Mouse (Mus musculus) heart, embryonic 10.5 days (tissue): ENCODE measurements around the gene Lrrtm3. TPM values are rescaled to one million over a fixed set of nuclear protein-coding genes. Genes with fewer than 3 reads are reported as not detected.
A peak's percentile ranks its signal among the peaks of the same experiment; 100 is the strongest.

Experiments
- DNase-seq: peaks from one replicate; pipeline ENCODE4 v3.0.0-alpha.2; 2017; ENCODE audit warnings: low spot score
- H3K27ac ChIP-seq: fragments of 300-500 bp; sonication (generic); 2 replicates; pipeline ENCODE4 v1.5.1; 2016; ENCODE audit warnings: mild to moderate bottlenecking
- H3K27me3 ChIP-seq: fragments of 300-500 bp; sonication (generic); 2 replicates; pipeline ENCODE4 v1.6.1; 2016; ENCODE audit warnings: mild to moderate bottlenecking; ENCODE audit not compliant: poor library complexity, insufficient read depth, severe bottlenecking
- H3K36me3 ChIP-seq: fragments of 300-500 bp; sonication (generic); 2 replicates; pipeline ENCODE4 v1.6.1; 2016; ENCODE audit warnings: mild to moderate bottlenecking, moderate library complexity
- H3K4me1 ChIP-seq: fragments of 300-500 bp; sonication (generic); 2 replicates; pipeline ENCODE4 v1.6.1; 2016; ENCODE audit warnings: mild to moderate bottlenecking
- H3K4me3 ChIP-seq: fragments of 300-500 bp; sonication (generic); 2 replicates; pipeline ENCODE4 v1.5.1; 2016; ENCODE audit warnings: mild to moderate bottlenecking, moderate library complexity
- H3K9me3 ChIP-seq: fragments of 300-500 bp; sonication (generic); 2 replicates; pipeline ENCODE4 v1.6.1; 2016; ENCODE audit warnings: mild to moderate bottlenecking, moderate library complexity
- WGBS: fragments of 180-500 bp; shearing (Covaris S2); methylation state at CpG from one replicate; pipeline ENCODE4 v1.1.7; 2016; 5-methylcytosine and 5-hydroxymethylcytosine counted together
- polyA plus RNA-seq: library from polyadenylated mRNA; unstranded; fragments of >200 nt; fragmentation: Nextera tagmentation; extraction: Ambion mirVana; gene quantifications from 2 replicates; pipeline ENCODE4 v1.2.1, GENCODE M21; 2016

The Lrrtm3 gene
- polyA plus RNA-seq, 1 experiment from 2014 or later: 0.87 TPM

DNA sequence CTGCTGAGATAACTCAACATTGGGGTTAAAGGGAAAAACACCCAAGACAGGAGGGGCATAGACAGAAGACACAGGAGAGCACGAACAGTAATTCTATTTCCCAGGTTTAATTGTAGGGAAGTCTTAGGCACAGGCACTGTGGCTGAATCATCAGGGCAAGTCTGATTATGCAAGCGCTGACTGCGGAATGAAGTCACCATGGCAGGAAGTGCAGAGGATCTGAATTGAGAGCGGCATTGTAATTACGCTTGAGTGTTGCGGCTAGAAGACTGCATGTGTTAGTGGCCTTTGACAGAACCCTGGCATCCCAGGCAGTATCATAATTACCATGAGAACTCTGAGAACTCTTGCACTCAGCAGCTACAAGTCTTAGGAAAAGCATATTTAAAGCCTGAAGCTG is 66.7 kb downstream of the Lrrtm3 start:
- Histone ChIP-seq H3K27me3 (no peaks in the 10 kb centered on the region), H3K9me3 (no peaks in the 10 kb centered on the region), H3K4me1 (no peaks in the 10 kb centered on the region), H3K36me3 (no peaks in the 10 kb centered on the region), H3K27ac (no peak overlapping the region), H3K4me3 (no peak overlapping the region)
- no peak for DNase-seq
- 83% methylated on average over 6 of the region's 6 CpGs for WGBS

DNA sequence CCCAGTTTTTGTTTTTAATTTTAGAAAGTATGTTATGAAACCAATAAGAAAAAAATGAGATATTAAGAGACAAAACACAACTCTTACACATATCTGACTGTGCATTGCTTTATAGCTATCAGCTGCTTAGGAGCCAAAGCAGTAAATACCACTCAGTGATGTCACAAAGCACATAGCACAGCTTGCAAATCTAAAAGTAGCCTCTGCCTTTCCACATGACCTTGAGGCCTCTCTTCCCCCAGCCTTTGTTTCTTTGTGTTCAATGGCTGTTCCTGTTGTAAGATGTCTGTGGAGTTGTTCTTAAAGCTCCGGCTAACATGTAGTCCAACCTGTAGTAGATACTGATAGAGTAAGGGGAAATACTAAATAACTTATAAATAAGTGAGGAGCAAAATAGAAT is 69.7 kb downstream of the Lrrtm3 start:
- Histone ChIP-seq H3K36me3 (no peaks in the 10 kb centered on the region), H3K27me3 (no peaks in the 10 kb centered on the region)
- 67% methylated on average over 1 of the region's 1 CpGs for WGBS

DNA sequence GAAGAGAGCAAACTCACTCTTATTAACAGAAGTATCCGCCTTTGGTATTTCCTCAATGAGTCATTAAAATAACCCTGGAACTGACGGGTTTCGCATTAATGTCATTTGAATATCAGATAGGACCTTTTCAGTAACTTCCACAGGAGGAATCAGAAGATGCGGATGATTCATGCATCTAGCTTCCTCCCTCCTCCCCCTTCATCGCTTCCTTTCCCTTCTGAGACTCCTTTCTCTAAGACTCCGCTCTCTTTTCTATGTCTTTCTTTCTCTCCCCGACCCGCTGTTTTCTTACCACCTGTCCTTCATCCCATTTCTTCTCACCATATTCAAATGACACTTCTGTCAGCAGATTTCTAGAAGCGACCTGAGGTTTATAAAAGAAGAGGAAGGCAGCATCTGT is 88.1 kb downstream of the Lrrtm3 start:
- Histone ChIP-seq H3K27me3 (no peaks in the 10 kb centered on the region), H3K4me1 (no peaks in the 10 kb centered on the region), H3K9me3 (no peaks in the 10 kb centered on the region), H3K36me3 (no peaks in the 10 kb centered on the region), H3K27ac (no peak overlapping the region), H3K4me3 (no peak overlapping the region)
- WGBS: 79% methylated on average over 9 of the region's 9 CpGs
- no peak for DNase-seq

More for the DNA sequence above, 69.7 kb downstream of the Lrrtm3 start:
- H3K9me3 ChIP-seq: no peaks in the 10 kb centered on the region
- H3K27ac ChIP-seq: peak overlapping the region; percentile 78
- no peaks in the 10 kb centered on the region for H3K4me1 ChIP-seq
- no peak for DNase-seq
- no peak overlapping the region for H3K4me3 ChIP-seq

DNA sequence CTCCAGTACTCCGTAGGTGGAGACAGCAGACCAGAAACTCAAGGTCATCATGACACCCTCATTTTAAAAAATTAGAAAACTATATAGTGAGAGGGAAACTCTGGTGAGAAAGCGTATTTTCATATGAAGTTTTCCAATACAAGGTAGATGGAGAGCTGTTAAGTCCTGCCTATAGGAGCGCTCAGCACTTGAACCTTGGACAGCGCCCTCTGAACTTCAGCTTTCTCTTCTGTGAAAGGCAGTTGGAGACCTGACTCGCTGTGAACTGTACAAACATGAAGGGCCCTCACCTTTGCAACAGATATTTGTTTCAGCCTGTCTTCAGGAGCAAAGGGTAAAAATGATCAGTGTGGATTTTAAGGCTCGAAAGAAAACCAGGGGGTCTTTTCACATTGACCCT is 88.5 kb downstream of the Lrrtm3 start:
- DNase-seq: no peak
- 72% methylated on average over 6 of the region's 6 CpGs for WGBS

DNA sequence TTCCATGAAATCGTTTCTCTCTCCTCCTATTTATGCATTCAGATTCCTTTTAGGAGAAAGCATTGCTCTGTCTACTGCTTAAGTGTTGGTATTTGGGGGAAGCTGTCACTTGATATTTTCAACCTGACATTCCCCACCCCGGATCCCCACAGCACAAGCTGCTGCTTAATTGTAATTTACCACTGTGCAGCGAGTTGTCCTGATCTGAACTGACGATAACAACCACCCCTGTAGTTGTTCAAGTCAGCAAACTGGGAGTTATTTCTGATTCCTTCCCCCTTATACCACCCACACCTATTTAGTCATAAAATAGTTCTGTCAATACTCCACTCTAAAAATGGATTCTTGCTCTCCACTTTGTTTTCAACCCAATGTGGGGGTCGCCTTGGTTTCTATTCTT is 95.8 kb downstream of the Lrrtm3 start:
- H3K27me3 ChIP-seq: no peaks in the 10 kb centered on the region
- H3K4me3 ChIP-seq: no peak overlapping the region
- no peaks in the 10 kb centered on the region for H3K36me3 ChIP-seq
- no peak overlapping the region for H3K27ac ChIP-seq
- 77% methylated on average over 5 of the region's 5 CpGs for WGBS
- no peaks in the 10 kb centered on the region for H3K4me1 ChIP-seq
- no peaks in the 10 kb centered on the region for H3K9me3 ChIP-seq
- no peak for DNase-seq

More for the DNA sequence above, 88.5 kb downstream of the Lrrtm3 start:
- H3K27ac ChIP-seq: no peak overlapping the region
- H3K4me3 ChIP-seq: no peak overlapping the region
- no peaks in the 10 kb centered on the region for H3K4me1 ChIP-seq
- no peaks in the 10 kb centered on the region for H3K36me3 ChIP-seq
- no peaks in the 10 kb centered on the region for H3K9me3 ChIP-seq
- no peaks in the 10 kb centered on the region for H3K27me3 ChIP-seq

DNA sequence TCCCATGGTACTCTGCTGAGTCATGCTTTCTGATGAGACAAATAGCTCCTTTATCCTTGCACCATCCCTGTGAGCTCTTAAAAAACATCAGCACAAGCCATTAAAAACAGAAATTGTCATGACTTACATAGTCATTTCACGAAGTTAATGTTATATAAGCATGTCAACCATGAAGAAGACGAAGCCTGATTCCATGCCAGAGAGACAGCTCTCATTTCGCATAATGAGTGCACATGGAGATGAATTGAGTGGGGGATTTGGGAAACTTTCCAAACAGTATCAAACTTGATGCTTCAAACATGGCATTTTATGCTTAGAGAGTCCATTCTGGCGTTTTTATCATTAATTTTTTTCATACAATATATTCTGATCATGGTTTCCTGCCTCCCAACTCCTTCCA is 104.5 kb downstream of the Lrrtm3 start:
- no peak for DNase-seq
- H3K9me3 ChIP-seq: no peaks in the 10 kb centered on the region
- no peak overlapping the region for H3K4me3 ChIP-seq
- WGBS: 76% methylated on average over 4 of the region's 4 CpGs
- no peaks in the 10 kb centered on the region for H3K4me1 ChIP-seq
- H3K27ac ChIP-seq: no peak overlapping the region
- H3K27me3 ChIP-seq: no peaks in the 10 kb centered on the region
- H3K36me3 ChIP-seq: no peaks in the 10 kb centered on the region

DNA sequence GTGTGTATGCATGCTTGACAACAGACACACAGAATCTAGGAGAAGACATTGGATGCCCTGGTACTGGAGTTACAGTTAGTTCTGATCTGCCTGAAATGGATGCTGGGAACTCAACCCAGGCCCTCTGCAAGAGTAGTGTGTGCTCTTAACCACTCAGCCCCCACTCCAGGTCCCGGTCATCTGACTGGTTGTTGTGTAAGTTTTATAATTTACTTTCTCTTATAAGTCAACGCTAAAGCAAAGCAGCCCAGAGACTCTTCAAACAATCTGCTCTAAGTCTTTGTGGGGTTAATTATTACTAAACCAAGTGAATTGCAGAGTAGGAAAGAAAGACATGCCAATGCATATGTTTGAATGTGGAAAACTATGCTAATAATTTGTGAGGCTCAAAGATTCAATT is 110.7 kb downstream of the Lrrtm3 start:
- no peak for DNase-seq
- H3K36me3 ChIP-seq: no peaks in the 10 kb centered on the region
- no peak overlapping the region for H3K4me3 ChIP-seq
- 94% methylated on average over 2 of the region's 2 CpGs for WGBS
- H3K27ac ChIP-seq: no peak overlapping the region
- H3K4me1 ChIP-seq: no peaks in the 10 kb centered on the region
- no peaks in the 10 kb centered on the region for H3K9me3 ChIP-seq
- H3K27me3 ChIP-seq: no peaks in the 10 kb centered on the region

DNA sequence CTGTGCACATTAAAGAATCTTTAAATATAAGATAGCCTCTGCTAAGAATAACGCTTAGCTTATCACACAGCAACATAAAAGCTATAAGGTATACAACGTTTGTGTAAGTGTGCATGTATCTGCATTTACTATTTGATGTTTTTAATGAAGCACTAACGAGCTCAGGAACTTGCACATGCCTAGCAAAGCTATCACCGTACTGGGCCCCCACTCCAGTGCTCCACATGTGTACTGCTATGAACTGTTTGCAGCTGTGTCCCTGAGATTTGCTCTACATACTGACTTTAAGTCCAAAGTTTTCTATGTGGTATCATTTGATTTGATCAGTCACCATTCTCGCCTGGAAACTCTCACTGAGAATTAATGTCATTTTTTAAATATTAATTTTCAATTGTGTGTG is 111.1 kb downstream of the Lrrtm3 start:
- H3K36me3 ChIP-seq: no peaks in the 10 kb centered on the region
- DNase-seq: no peak
- no peaks in the 10 kb centered on the region for H3K4me1 ChIP-seq
- 79% methylated on average over 5 of the region's 5 CpGs for WGBS
- no peaks in the 10 kb centered on the region for H3K27me3 ChIP-seq
- no peak overlapping the region for H3K4me3 ChIP-seq
- H3K9me3 ChIP-seq: no peaks in the 10 kb centered on the region
- no peak overlapping the region for H3K27ac ChIP-seq

DNA sequence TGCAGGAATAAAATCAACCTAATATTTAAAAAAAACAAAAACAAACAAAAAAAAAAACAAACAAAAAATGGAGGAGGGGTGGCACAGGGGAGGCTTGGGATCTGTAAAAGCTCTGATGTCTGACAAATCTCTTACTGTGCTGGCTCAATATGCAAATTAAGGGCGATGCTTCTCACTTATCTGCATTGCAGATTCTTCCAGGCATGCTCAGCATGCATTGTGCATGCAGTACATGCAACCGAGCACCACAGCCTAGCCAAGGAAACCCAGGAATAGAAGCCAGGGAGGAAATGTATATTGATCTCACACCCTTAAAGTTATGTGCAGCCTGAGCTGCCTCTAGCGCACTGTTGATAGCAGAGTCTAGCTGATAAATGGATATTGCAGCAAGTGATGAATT is 111.5 kb downstream of the Lrrtm3 start:
- no peak overlapping the region for H3K4me3 ChIP-seq
- H3K36me3 ChIP-seq: no peaks in the 10 kb centered on the region
- DNase-seq: no peak
- no peaks in the 10 kb centered on the region for H3K4me1 ChIP-seq
- no peak overlapping the region for H3K27ac ChIP-seq
- no peaks in the 10 kb centered on the region for H3K9me3 ChIP-seq
- no peaks in the 10 kb centered on the region for H3K27me3 ChIP-seq
- WGBS: 41% methylated on average over 3 of the region's 3 CpGs

DNA sequence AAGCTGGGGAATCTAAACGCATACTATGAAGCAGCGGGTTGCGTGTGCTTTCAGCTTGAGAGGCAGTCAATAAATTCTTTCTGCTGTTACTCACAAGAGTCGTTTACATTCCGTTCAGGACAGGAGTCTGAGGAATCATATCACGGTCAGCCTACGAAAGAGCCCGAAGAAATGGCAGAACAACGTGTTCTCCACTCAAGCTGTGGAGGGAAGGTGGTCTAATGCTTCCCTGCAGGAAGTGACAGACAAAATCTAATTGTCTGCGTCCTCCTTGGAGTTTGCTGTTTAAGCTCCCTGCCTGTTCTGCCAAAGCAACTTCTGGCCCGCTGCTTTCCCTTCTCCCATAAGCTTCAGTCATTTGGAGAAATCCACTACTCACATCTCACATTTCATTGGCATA is 112.0 kb downstream of the Lrrtm3 start:
- no peak for DNase-seq
- Histone ChIP-seq H3K9me3 (no peaks in the 10 kb centered on the region), H3K36me3 (no peaks in the 10 kb centered on the region), H3K27ac (peak overlapping the region; percentile 2; the same call in 1 of the 2 replicates), H3K4me3 (no peak overlapping the region), H3K4me1 (no peaks in the 10 kb centered on the region), H3K27me3 (no peaks in the 10 kb centered on the region)
- WGBS: 41% methylated on average over 11 of the region's 11 CpGs

DNA sequence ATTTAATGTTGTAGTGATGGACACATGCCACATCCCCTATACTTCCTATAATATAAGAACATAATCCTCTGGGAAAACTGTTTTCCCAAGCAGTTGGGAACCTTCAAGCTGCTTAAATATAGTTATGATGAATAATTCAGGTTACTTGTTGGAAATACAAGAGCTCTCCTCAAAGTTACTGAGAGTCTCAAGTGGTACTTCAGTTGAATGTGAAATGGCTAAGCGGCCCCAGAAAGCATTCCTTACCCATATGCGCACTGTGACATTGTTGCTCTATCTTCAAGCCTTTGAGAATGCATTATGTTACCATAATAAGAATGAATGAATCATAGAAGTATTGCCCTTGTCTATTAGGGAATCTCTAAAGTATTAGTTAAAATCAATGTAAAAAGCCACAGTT is 117.8 kb downstream of the Lrrtm3 start:
- Histone ChIP-seq H3K27me3 (no peaks in the 10 kb centered on the region), H3K36me3 (no peaks in the 10 kb centered on the region), H3K4me1 (no peaks in the 10 kb centered on the region), H3K4me3 (no peak overlapping the region), H3K27ac (no peak overlapping the region), H3K9me3 (no peaks in the 10 kb centered on the region)
- DNase-seq: no peak
- WGBS: 83% methylated on average over 2 of the region's 2 CpGs

DNA sequence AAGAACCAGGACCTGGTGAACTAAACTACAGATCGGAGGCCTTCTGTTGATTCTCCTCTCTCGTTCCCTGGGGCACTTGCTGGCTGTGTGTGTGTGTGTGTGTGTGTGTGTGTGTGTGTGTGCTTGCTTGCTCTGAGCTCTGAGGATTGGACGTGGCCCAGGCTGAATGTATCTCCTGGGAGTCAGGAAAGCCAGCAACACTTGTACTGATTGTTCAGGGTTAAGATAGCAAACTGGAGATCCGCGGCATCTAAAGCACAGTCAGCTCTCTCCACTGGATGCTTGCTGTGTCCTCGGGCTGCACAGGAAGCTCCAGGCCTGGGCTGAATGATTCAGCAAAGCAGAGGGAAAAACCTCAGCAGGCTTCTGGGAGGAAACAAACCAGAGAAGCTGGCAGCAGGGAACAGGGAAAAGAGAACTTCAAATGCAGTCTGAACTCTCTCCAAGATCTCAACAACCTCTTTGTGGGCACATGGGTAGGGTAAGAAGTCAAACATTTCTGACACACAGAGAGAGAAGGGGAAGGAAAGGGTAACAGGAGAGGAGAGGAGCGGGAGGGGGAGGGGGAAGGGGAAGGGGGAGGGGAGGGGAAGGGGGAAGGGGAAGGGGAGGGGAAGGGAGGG is 135.7 kb downstream of the Lrrtm3 start:
- Histone ChIP-seq H3K9me3 (no peaks in the 10 kb centered on the region), H3K4me3 (no peak overlapping the region), H3K27ac (peak overlapping the region; percentile 59), H3K4me1 (peaks cover 22% of the 10 kb centered on the region), H3K27me3 (no peaks in the 10 kb centered on the region), H3K36me3 (no peaks in the 10 kb centered on the region)
- WGBS: 11% methylated on average over 6 of the region's 7 CpGs
- no peak for DNase-seq

DNA sequence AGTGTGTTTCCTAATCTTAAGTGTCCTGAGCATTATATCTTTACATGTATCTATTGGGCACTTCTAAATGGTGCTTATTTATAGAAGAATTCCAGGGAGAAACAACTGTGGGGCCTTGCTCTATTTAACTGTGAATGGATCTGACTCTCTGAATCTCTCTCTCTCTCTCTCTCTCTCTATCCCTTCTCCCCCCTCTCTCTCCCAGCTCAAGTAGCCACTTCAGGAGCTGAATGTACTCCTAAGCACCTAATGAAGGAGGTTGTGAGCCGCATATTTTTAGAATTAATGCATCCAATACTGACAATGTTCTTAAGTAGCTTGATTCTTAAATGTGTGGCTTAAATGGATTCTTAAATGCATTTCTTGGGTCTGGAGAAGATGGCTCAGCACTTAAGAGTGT is 138.6 kb downstream of the Lrrtm3 start:
- H3K36me3 ChIP-seq: no peaks in the 10 kb centered on the region
- WGBS: 43% methylated on average over 1 of the region's 1 CpGs
- H3K9me3 ChIP-seq: no peaks in the 10 kb centered on the region
- no peak for DNase-seq
- peaks cover 22% of the 10 kb centered on the region for H3K4me1 ChIP-seq
- no peaks in the 10 kb centered on the region for H3K27me3 ChIP-seq
- H3K27ac ChIP-seq: no peak overlapping the region
- H3K4me3 ChIP-seq: no peak overlapping the region

DNA sequence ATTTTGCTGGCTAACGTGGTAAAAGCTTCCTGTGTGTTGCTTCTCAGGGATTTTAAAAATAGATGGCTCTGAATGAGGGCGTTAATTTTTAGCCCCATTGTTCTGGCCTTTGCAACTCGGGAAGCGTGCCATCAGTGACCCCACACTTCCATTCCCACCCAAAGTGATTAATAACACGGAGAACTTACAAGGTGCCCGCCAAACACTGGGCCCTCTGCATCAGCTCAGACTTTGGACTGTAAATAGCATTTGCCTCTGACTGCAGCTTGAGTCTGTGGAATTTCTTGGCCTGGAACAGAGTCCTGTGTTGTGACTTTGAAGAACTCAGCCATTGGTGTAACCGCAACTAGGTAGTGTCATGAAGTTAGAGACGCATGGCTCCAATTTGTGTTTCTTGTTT is 139.2 kb downstream of the Lrrtm3 start:
- H3K9me3 ChIP-seq: no peaks in the 10 kb centered on the region
- no peaks in the 10 kb centered on the region for H3K27me3 ChIP-seq
- no peak for DNase-seq
- H3K27ac ChIP-seq: no peak overlapping the region
- no peak overlapping the region for H3K4me3 ChIP-seq
- 49% methylated on average over 8 of the region's 8 CpGs for WGBS
- peaks cover 22% of the 10 kb centered on the region for H3K4me1 ChIP-seq
- H3K36me3 ChIP-seq: no peaks in the 10 kb centered on the region
